In the genomic region with DNA sequence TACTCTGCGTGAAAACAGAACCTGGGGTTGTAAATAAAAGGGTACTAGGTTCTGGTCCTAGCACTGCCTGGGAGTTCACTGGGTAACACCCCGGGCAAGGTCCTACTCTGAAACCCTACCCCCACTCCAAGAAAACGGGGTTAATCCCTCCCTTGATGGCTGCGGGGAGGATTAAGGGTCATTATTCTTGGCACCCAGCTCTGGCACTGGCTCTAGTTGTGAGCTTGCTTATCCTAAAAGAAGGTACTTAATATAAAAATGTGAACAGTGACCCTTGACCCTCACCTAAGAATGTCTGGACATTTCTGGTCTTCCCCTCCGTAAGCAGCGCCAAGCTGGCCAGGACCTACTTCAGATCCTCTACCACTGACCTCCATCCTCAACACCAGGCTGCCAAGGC, we compare ENCODE assay signal across 18 mouse cellular contexts. TPM values are rescaled to one million over a fixed set of nuclear protein-coding genes. Genes with fewer than 3 reads are reported as not detected.
DNase-seq lines count a peak whose midpoint lies in the region; ATAC-seq and TF ChIP-seq lines count a peak whose summit lies in the region.
"Had no signal": no experiment of that assay in that cellular context is flagged by ENCODE, and none has a peak within 500 bp of the region (broad histone marks: within the 10 kb centered on the region; RNA-seq: fewer than 3 reads in every experiment).

No protein-coding gene starts in this region.

- no peak overlapping the region for H3K4me3 ChIP-seq in embryonic facial prominence, embryonic 12.5 days
- H3K4me3 ChIP-seq in embryonic facial prominence, embryonic 10.5 days, result no peak overlapping the region
- no peak overlapping the region for H3K4me3 ChIP-seq in liver, adult 2 months (ENCODE audit: insufficient read depth, low read depth, low read length)
- no peak overlapping the region for H3K4me3 ChIP-seq in liver, embryonic 11.5 days (ENCODE audit: low read depth, low read length)
- no peak overlapping the region for H3K4me3 ChIP-seq in stomach, embryonic 15.5 days (replicated peaks)
- no peak overlapping the region for H3K4me3 ChIP-seq in stomach, postnatal 0 days (ENCODE audit: low read depth, low read length)
- H3K4me3 ChIP-seq: embryonic facial prominence, embryonic 15.5 days; neural tube, embryonic 12.5 days had no signal

- no peak for TF ChIP-seq POLR2A in liver, adult 2 months (IDR thresholded peaks at IDR 0.05; ENCODE audit: extremely low read depth, insufficient read depth, low read length)

- peaks cover 23% of the 10 kb centered on the region for H3K4me1 ChIP-seq in embryonic facial prominence, embryonic 12.5 days
- peaks cover 33% of the 10 kb centered on the region for H3K4me1 ChIP-seq in embryonic facial prominence, embryonic 10.5 days
- peaks cover 24% of the 10 kb centered on the region for H3K4me1 ChIP-seq in liver, adult 2 months (ENCODE audit: control insufficient read depth, insufficient read depth, low read length)
- H3K4me1 ChIP-seq in liver, embryonic 11.5 days (replicated peaks; ENCODE audit: control insufficient read depth, insufficient read depth, low read length), result peaks cover 10% of the 10 kb centered on the region; the same call in 1 of the 2 replicates
- peaks cover 8% of the 10 kb centered on the region; the same call in 1 of the 2 replicates for H3K4me1 ChIP-seq in stomach, embryonic 15.5 days
- no peaks in the 10 kb centered on the region for H3K4me1 ChIP-seq in stomach, postnatal 0 days (replicated peaks; ENCODE audit: control insufficient read depth, insufficient read depth)

- no peak for ATAC-seq in embryonic facial prominence, embryonic 12.5 days (ENCODE audit: insufficient number of reproducible peaks, insufficient read depth, low FRiP score, low TSS enrichment)
- no peak for ATAC-seq in liver, embryonic 11.5 days (replicated peaks; ENCODE audit: low FRiP score)
- no peak for ATAC-seq in stomach, embryonic 15.5 days (ENCODE audit: insufficient read depth, low FRiP score, low read depth)
- no peak for ATAC-seq in stomach, postnatal 0 days (ENCODE audit: low FRiP score, low TSS enrichment)
- ATAC-seq: forebrain, postnatal 0 days; hindbrain, embryonic 16.5 days had no signal

- peaks cover 32% of the 10 kb centered on the region for H3K79me2 ChIP-seq in liver, adult 2 months (ENCODE audit: control insufficient read depth, insufficient read depth, low read length)

- H3K9me3 ChIP-seq in embryonic facial prominence, embryonic 12.5 days, result no peaks in the 10 kb centered on the region
- no peaks in the 10 kb centered on the region for H3K9me3 ChIP-seq in embryonic facial prominence, embryonic 10.5 days
- H3K9me3 ChIP-seq in liver, embryonic 11.5 days (ENCODE audit: control insufficient read depth, low read length), result no peaks in the 10 kb centered on the region
- no peaks in the 10 kb centered on the region for H3K9me3 ChIP-seq in stomach, embryonic 15.5 days
- no peaks in the 10 kb centered on the region for H3K9me3 ChIP-seq in stomach, postnatal 0 days (ENCODE audit: control insufficient read depth, low read length)
- H3K9me3 ChIP-seq: embryonic facial prominence, embryonic 15.5 days; neural tube, embryonic 12.5 days had no signal

- 50% methylated on average over 6 of the region's 6 CpGs for WGBS in embryonic facial prominence, embryonic 12.5 days
- WGBS in embryonic facial prominence, embryonic 10.5 days, result 49% methylated on average over 6 of the region's 6 CpGs
- WGBS in liver, adult 2 months, result 19% methylated on average over 6 of the region's 6 CpGs
- 76% methylated on average over 6 of the region's 6 CpGs for WGBS in liver, embryonic 11.5 days
- WGBS in stomach, embryonic 15.5 days, result 69% methylated on average over 6 of the region's 6 CpGs
- WGBS in stomach, postnatal 0 days, result 64% methylated on average over 6 of the region's 6 CpGs

- DNase-seq in embryonic facial prominence, embryonic 10.5 days (ENCODE audit: low spot score), result no peak
- peak; percentile 97 for DNase-seq in liver, adult 2 months (ENCODE audit: extremely low read depth, low read depth, low spot score)
- no peak for DNase-seq in liver, embryonic 11.5 days (ENCODE audit: low spot score)
- no peak for DNase-seq in stomach, postnatal 0 days (ENCODE audit: low spot score)
- no peak for DNase-seq in cerebellum, adult 11-12 months
- DNase-seq in urinary bladder, postnatal 36 days (ENCODE audit: low spot score in 2 of 2), result no peak
- DNase-seq: adrenal gland, adult 8-10 months; cerebellum, adult 11 months; cerebellum, postnatal 14 days; forebrain, postnatal 0 days; lung, postnatal 10 days; right cerebral cortex, postnatal 25 days had no signal

- H3K27me3 ChIP-seq in embryonic facial prominence, embryonic 12.5 days, result no peaks in the 10 kb centered on the region
- H3K27me3 ChIP-seq in embryonic facial prominence, embryonic 10.5 days (replicated peaks; ENCODE audit: low read depth, poor library complexity, severe bottlenecking), result no peaks in the 10 kb centered on the region
- H3K27me3 ChIP-seq in liver, adult 2 months (ENCODE audit: control insufficient read depth, insufficient read depth, low read length), result no peaks in the 10 kb centered on the region
- H3K27me3 ChIP-seq in liver, embryonic 11.5 days (replicated peaks; ENCODE audit: control insufficient read depth, insufficient read depth, low read length), result no peaks in the 10 kb centered on the region
- H3K27me3 ChIP-seq in stomach, embryonic 15.5 days (replicated peaks), result no peaks in the 10 kb centered on the region
- H3K27me3 ChIP-seq in stomach, postnatal 0 days (ENCODE audit: control insufficient read depth, insufficient read depth, low read length), result no peaks in the 10 kb centered on the region
- H3K27me3 ChIP-seq: embryonic facial prominence, embryonic 15.5 days; neural tube, embryonic 12.5 days had no signal

- H3K27ac ChIP-seq in embryonic facial prominence, embryonic 12.5 days, result no peak overlapping the region
- no peak overlapping the region for H3K27ac ChIP-seq in embryonic facial prominence, embryonic 10.5 days (replicated peaks)
- peak overlapping the region; percentile 91 for H3K27ac ChIP-seq in liver, adult 2 months (replicated peaks; ENCODE audit: insufficient read depth, low read depth, low read length)
- H3K27ac ChIP-seq in liver, embryonic 11.5 days (ENCODE audit: low read depth, low read length), result no peak overlapping the region
- H3K27ac ChIP-seq in stomach, embryonic 15.5 days, result 0 out of 2 replicates have a peak overlapping the region, but pooled peaks have one; percentile 9
- no peak overlapping the region for H3K27ac ChIP-seq in stomach, postnatal 0 days (replicated peaks)
- H3K27ac ChIP-seq: embryonic facial prominence, embryonic 15.5 days; kidney, postnatal 0 days; neural tube, embryonic 12.5 days had no signal

- TF ChIP-seq CTCF in liver, adult 2 months (IDR thresholded peaks at IDR 0.05; ENCODE audit: low read depth, low read length), result no peak
- no peak for TF ChIP-seq CTCF in stomach, postnatal 0 days (IDR thresholded peaks at IDR 0.05; ENCODE audit: low read depth)

- peaks cover 5% of the 10 kb centered on the region for H3K36me3 ChIP-seq in embryonic facial prominence, embryonic 12.5 days
- H3K36me3 ChIP-seq in embryonic facial prominence, embryonic 10.5 days (replicated peaks), result peaks cover 5% of the 10 kb centered on the region; the same call in 1 of the 2 replicates
- H3K36me3 ChIP-seq in liver, adult 2 months (ENCODE audit: control insufficient read depth, insufficient read depth, low read length), result no peaks in the 10 kb centered on the region
- H3K36me3 ChIP-seq in liver, embryonic 11.5 days (ENCODE audit: control insufficient read depth, insufficient read depth, low read length), result no peaks in the 10 kb centered on the region
- H3K36me3 ChIP-seq in stomach, embryonic 15.5 days, result no peaks in the 10 kb centered on the region
- no peaks in the 10 kb centered on the region for H3K36me3 ChIP-seq in stomach, postnatal 0 days (ENCODE audit: control insufficient read depth, insufficient read depth, low read length)
- H3K36me3 ChIP-seq: embryonic facial prominence, embryonic 15.5 days; neural tube, embryonic 12.5 days had no signal

- no peak for TF ChIP-seq EP300 in stomach, postnatal 0 days (optimal IDR thresholded peaks at IDR 0.05)

- no peak overlapping the region for H3K4me2 ChIP-seq in embryonic facial prominence, embryonic 12.5 days (replicated peaks)
- no peak overlapping the region for H3K4me2 ChIP-seq in liver, embryonic 11.5 days
- no peak overlapping the region for H3K4me2 ChIP-seq in stomach, embryonic 15.5 days
- no peak overlapping the region for H3K4me2 ChIP-seq in stomach, postnatal 0 days (replicated peaks; ENCODE audit: low read depth)
- H3K4me2 ChIP-seq: embryonic facial prominence, embryonic 15.5 days; neural tube, embryonic 12.5 days had no signal

- H3K9ac ChIP-seq in embryonic facial prominence, embryonic 12.5 days, result 0 out of 2 replicates have a peak overlapping the region, but pooled peaks have one; percentile 19
- no peak overlapping the region for H3K9ac ChIP-seq in liver, adult 2 months (ENCODE audit: low read depth, low read length)
- H3K9ac ChIP-seq in liver, embryonic 11.5 days (ENCODE audit: low read depth, low read length), result no peak overlapping the region
- H3K9ac ChIP-seq in stomach, embryonic 15.5 days, result no peak overlapping the region
- H3K9ac ChIP-seq in stomach, postnatal 0 days (ENCODE audit: low read length), result no peak overlapping the region; the same call in 1 of the 2 replicates
- H3K9ac ChIP-seq: embryonic facial prominence, embryonic 15.5 days; forebrain, postnatal 0 days; neural tube, embryonic 12.5 days had no signal

RNA-seq across cellular contexts. Expression of a gene that starts 20.0 kb away (rescaled TPM):
- 17.0 and 18.7 TPM in 2 replicates for polyA plus RNA-seq in embryonic facial prominence, embryonic 12.5 days (2016; fragmentation: Nextera tagmentation; extraction: Ambion mirVana)
- 17.2 and 17.7 TPM in 2 replicates for polyA plus RNA-seq in embryonic facial prominence, embryonic 10.5 days (2016; fragmentation: Nextera tagmentation; extraction: Ambion mirVana)
- 20.6 and 35.5 TPM in 2 replicates for total RNA-seq in liver, adult 2 months (2014; rRNA removed)
- polyA plus RNA-seq in liver, adult 2 months (2012; rRNA removed), result 83.3 and 105 TPM in 2 replicates
- polyA plus RNA-seq in liver, embryonic 11.5 days (2014; fragmentation: Nextera tagmentation; extraction: Ambion mirVana), result 14.0 and 14.5 TPM in 2 replicates
- 18.6 and 24.2 TPM in 2 replicates for polyA plus RNA-seq in stomach, embryonic 15.5 days (2015; fragmentation: Nextera tagmentation; extraction: Ambion mirVana)
- 6.2 and 7.7 TPM in 2 replicates for polyA plus RNA-seq in stomach, postnatal 0 days (2015; fragmentation: Nextera tagmentation; extraction: Ambion mirVana)

RNA-seq across cellular contexts. Expression of a gene that starts 36.2 kb away (rescaled TPM):
- 7.6 and 7.9 TPM in 2 replicates for polyA plus RNA-seq in embryonic facial prominence, embryonic 12.5 days (2016; fragmentation: Nextera tagmentation; extraction: Ambion mirVana)
- polyA plus RNA-seq in embryonic facial prominence, embryonic 10.5 days (2016; fragmentation: Nextera tagmentation; extraction: Ambion mirVana), result 8.6 and 9.0 TPM in 2 replicates
- total RNA-seq in liver, adult 2 months (2014; rRNA removed), result 1.5 and 2.9 TPM in 2 replicates
- polyA plus RNA-seq in liver, adult 2 months (2012; rRNA removed), result 5.6 and 9.2 TPM in 2 replicates
- polyA plus RNA-seq in liver, embryonic 11.5 days (2014; fragmentation: Nextera tagmentation; extraction: Ambion mirVana), result 6.9 and 7.7 TPM in 2 replicates
- 8.8 and 9.3 TPM in 2 replicates for polyA plus RNA-seq in stomach, embryonic 15.5 days (2015; fragmentation: Nextera tagmentation; extraction: Ambion mirVana)
- 6.0 and 7.1 TPM in 2 replicates for polyA plus RNA-seq in stomach, postnatal 0 days (2015; fragmentation: Nextera tagmentation; extraction: Ambion mirVana)

RNA-seq across cellular contexts. Expression of a gene that starts 55.7 kb away (rescaled TPM):
- 80.2 and 81.8 TPM in 2 replicates for polyA plus RNA-seq in embryonic facial prominence, embryonic 12.5 days (2016; fragmentation: Nextera tagmentation; extraction: Ambion mirVana)
- polyA plus RNA-seq in embryonic facial prominence, embryonic 10.5 days (2016; fragmentation: Nextera tagmentation; extraction: Ambion mirVana), result 81.4 and 86.7 TPM in 2 replicates
- 22.7 and 29.7 TPM in 2 replicates for total RNA-seq in liver, adult 2 months (2014; rRNA removed)
- 45.4 and 57.0 TPM in 2 replicates for polyA plus RNA-seq in liver, adult 2 months (2012; rRNA removed)
- polyA plus RNA-seq in liver, embryonic 11.5 days (2014; fragmentation: Nextera tagmentation; extraction: Ambion mirVana), result 73.5 and 74.2 TPM in 2 replicates
- polyA plus RNA-seq in stomach, embryonic 15.5 days (2015; fragmentation: Nextera tagmentation; extraction: Ambion mirVana), result 73.6 and 74.2 TPM in 2 replicates
- 51.4 and 53.9 TPM in 2 replicates for polyA plus RNA-seq in stomach, postnatal 0 days (2015; fragmentation: Nextera tagmentation; extraction: Ambion mirVana)

Comparison
In these comparisons a context has a peak if more than half of its experiments do, and no peak if none do; other contexts are left out.
1. H3K27ac ChIP-seq: peak in liver, adult 2 months (single experiment) and stomach, embryonic 15.5 days (single experiment); none in embryonic facial prominence, embryonic 12.5 days (single experiment), embryonic facial prominence, embryonic 10.5 days (single experiment), liver, embryonic 11.5 days (single experiment) and stomach, postnatal 0 days (single experiment).